Mouse (Mus musculus) MEL (cell line): ENCODE measurements around the gene Ier2.

ENCODE experiments used
- CTCF ChIP-seq, 3 experiments: IDR thresholded peaks in 2 of 3; conservative IDR thresholded peaks in 1 of 3; 2 replicates each; pipeline ENCODE4 v1.5.1; 2011 to 2012; ENCODE audit warnings: low read length in 3 of 3, low read depth in 2 of 3, mild to moderate bottlenecking in 2 of 3, improper control_type of control experiment in 1 of 3, inconsistent platforms in 1 of 3, mixed read lengths in 1 of 3, moderate library complexity in 1 of 3; ENCODE audit not compliant: control insufficient read depth in 1 of 3, insufficient read depth in 1 of 3, poor library complexity in 1 of 3, severe bottlenecking in 1 of 3
- EP300 ChIP-seq, 2 experiments: IDR thresholded peaks; 2 replicates each; pipeline ENCODE4 v1.6.1; 2011; ENCODE audit warnings: improper control_type of control experiment in 2 of 2, low read length in 2 of 2, low read depth in 1 of 2, mild to moderate bottlenecking in 1 of 2
- MAX ChIP-seq: IDR thresholded peaks from 2 replicates; pipeline ENCODE4 v1.6.1; 2011; ENCODE audit warnings: low read length, improper control_type of control experiment
- POLR2A ChIP-seq, 2 experiments: IDR thresholded peaks; 2 replicates each; pipeline ENCODE4 v1.6.1; 2011 to 2012; ENCODE audit warnings: low read length in 2 of 2, mild to moderate bottlenecking in 2 of 2, control low read depth in 1 of 2, improper control_type of control experiment in 1 of 2, low read depth in 1 of 2, moderate library complexity in 1 of 2; ENCODE audit not compliant: control insufficient read depth in 1 of 2, insufficient read depth in 1 of 2, poor library complexity in 1 of 2
- POLR2AphosphoS5 ChIP-seq: IDR thresholded peaks from 2 replicates; pipeline ENCODE4 v1.6.1; 2012; ENCODE audit warnings: low read depth, borderline replicate concordance, mild to moderate bottlenecking, inconsistent platforms, low read length, moderate library complexity, mixed read lengths
- SMC3 ChIP-seq: IDR thresholded peaks from 2 replicates; pipeline ENCODE4 v1.6.1; 2011; ENCODE audit warnings: low read depth, low read length, improper control_type of control experiment
- TAL1 ChIP-seq: IDR thresholded peaks from 2 replicates; pipeline ENCODE4 v1.6.1; 2012; ENCODE audit warnings: mild to moderate bottlenecking, inconsistent platforms, low read length, moderate library complexity, mixed read lengths
- TCF12 ChIP-seq: IDR thresholded peaks from 2 replicates; pipeline ENCODE4 v1.6.1; 2014; ENCODE audit warnings: low read depth, mild to moderate bottlenecking, inconsistent platforms, low read length, improper control_type of control experiment, moderate library complexity
- USF1 ChIP-seq: IDR thresholded peaks from 2 replicates; pipeline ENCODE4 v1.6.1; 2014; ENCODE audit warnings: low read depth, mild to moderate bottlenecking, inconsistent platforms, low read length, improper control_type of control experiment, moderate library complexity
- ZC3H11A ChIP-seq: IDR thresholded peaks from 2 replicates; pipeline ENCODE4 v1.6.1; 2012; ENCODE audit warnings: low read depth, mild to moderate bottlenecking, inconsistent platforms, low read length, improper control_type of control experiment
- ZNF384 ChIP-seq: IDR thresholded peaks from 2 replicates; pipeline ENCODE4 v1.6.1; 2012; ENCODE audit warnings: low read depth, mild to moderate bottlenecking, inconsistent platforms, low read length, improper control_type of control experiment

DNA sequence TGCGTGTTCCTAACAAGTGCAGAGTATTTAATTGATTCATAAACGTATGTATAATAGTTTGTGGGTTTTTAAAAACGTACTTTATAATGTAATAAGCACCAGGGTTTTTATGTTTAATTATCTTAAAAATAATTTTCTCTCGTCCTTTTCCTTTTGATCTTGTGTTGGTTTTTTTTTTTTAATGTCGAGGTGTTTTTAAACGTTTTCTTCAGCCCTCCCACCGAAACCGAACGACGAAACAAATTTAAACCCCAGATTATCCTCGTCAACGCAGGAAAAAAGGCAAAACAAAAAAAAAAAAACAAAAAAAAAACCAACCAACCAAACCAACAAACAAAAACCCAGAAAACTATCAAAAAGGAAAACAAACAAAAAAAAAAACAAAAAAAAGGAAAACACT, 43.3 kb upstream of the Ier2 start:
- TF ChIP-seq ZNF384 (no peak; the same call in 1 of the 2 replicates), POLR2A (IDR thresholded peaks at IDR 0.05; ENCODE audit: control insufficient read depth in 1 of 2, insufficient read depth in 1 of 2, low read depth in 1 of 2, low read length in 2 of 2, poor library complexity in 1 of 2) (no peak), ZC3H11A (no peak), CTCF (IDR thresholded peaks at IDR 0.05 in 2 of 3, conservative IDR thresholded peaks at IDR 0.05 in 1 of 3; ENCODE audit: control insufficient read depth in 1 of 3, insufficient read depth in 1 of 3, low read depth in 2 of 3, low read length in 3 of 3, poor library complexity in 1 of 3, severe bottlenecking in 1 of 3) (no peak), USF1 (no peak), TCF12 (no peak), EP300 (IDR thresholded peaks at IDR 0.05; ENCODE audit: low read depth in 1 of 2, low read length in 2 of 2) (no peak), MAX (no peak), TAL1 (no peak), SMC3 (no peak), POLR2AphosphoS5 (no peak)
